Mouse (Mus musculus) limb, embryonic 15.5 days (tissue): ENCODE data around the gene Adipor1. TPM values are rescaled to one million over a fixed set of nuclear protein-coding genes. Genes with fewer than 3 reads are reported as not detected.

Experiments used
- ATAC-seq: fragments of 200-750 bp; cut with Nextera tagmentation; 2 replicates; pipeline ENCODE4 v1.8.0; 2017; ENCODE audit warnings: low read depth, moderate TSS enrichment; ENCODE audit not compliant: insufficient number of reproducible peaks, low FRiP score, low TSS enrichment
- H3K27ac ChIP-seq: fragments of 300-500 bp; sonication (generic); 2 replicates; pipeline ENCODE4 v1.5.1; 2015; ENCODE audit warnings: moderate library complexity, mild to moderate bottlenecking, inconsistent platforms
- H3K27me3 ChIP-seq: fragments of 300-500 bp; sonication (generic); 2 replicates; pipeline ENCODE4 v1.6.1; 2015; ENCODE audit warnings: inconsistent platforms
- H3K36me3 ChIP-seq: fragments of 300-500 bp; sonication (generic); 2 replicates; pipeline ENCODE4 v1.6.1; 2015; ENCODE audit warnings: inconsistent platforms
- H3K4me1 ChIP-seq: fragments of 300-500 bp; sonication (generic); 2 replicates; pipeline ENCODE4 v1.6.1; 2015; ENCODE audit warnings: inconsistent platforms
- H3K4me2 ChIP-seq: fragments of 300-500 bp; sonication (generic); 2 replicates; pipeline ENCODE4 v1.6.1; 2015; ENCODE audit warnings: mild to moderate bottlenecking, inconsistent platforms
- H3K4me3 ChIP-seq: fragments of 300-500 bp; sonication (generic); 2 replicates; pipeline ENCODE4 v1.5.1; 2015; ENCODE audit warnings: mild to moderate bottlenecking, inconsistent platforms
- H3K9ac ChIP-seq: fragments of 300-500 bp; sonication (generic); 2 replicates; pipeline ENCODE4 v1.6.1; 2015; ENCODE audit warnings: inconsistent platforms
- H3K9me3 ChIP-seq: fragments of 300-500 bp; sonication (generic); 2 replicates; pipeline ENCODE4 v1.6.1; 2016; ENCODE audit warnings: inconsistent platforms
- whole genome bisulfite sequencing: fragments of 180-500 bp; shearing (Covaris S2); methylation state at CpG from one replicate; pipeline ENCODE4 v1.1.7; 2015; 5-methylcytosine and 5-hydroxymethylcytosine counted together
- polyA plus RNA-seq: library from polyadenylated mRNA; unstranded; fragments of >200 nt; fragmentation: Nextera tagmentation; extraction: Ambion mirVana; gene quantifications from 2 replicates; pipeline ENCODE4 v1.2.1, GENCODE M21; 2015

Adipor1 gene
- polyA plus RNA-seq, result 102 and 109 TPM in 2 replicates

GRCm38 (mm10) chr1:134415168-134415831, at the start of gene Adipor1:
Gene Adipor1 (plus strand): TSS chr1:134415378.
- H3K4me1 ChIP-seq, result peaks cover 48% of the 10 kb centered on the region
- H3K36me3 ChIP-seq, result peaks cover 17% of the 10 kb centered on the region
- H3K27me3 ChIP-seq, result no peaks in the 10 kb centered on the region
- H3K4me2 ChIP-seq, result peak within 1 kb of the TSS; percentile 56
- H3K4me3 ChIP-seq, result peak within 1 kb of the TSS; percentile 85
- peak within 1 kb of the TSS; percentile 96 for H3K27ac ChIP-seq
- peak; percentile 99 for ATAC-seq
- H3K9ac ChIP-seq, result peak within 1 kb of the TSS; percentile 80
- under 1% methylated on average over 64 of the region's 77 CpGs for WGBS
- H3K9me3 ChIP-seq, result no peaks in the 10 kb centered on the region

- no peaks in the 10 kb centered on the region for H3K9me3 ChIP-seq
- H3K27ac ChIP-seq, result no peak overlapping the region
- H3K4me1 ChIP-seq, result peaks cover 7% of the 10 kb centered on the region; the same call in 1 of the 2 replicates
- no peaks in the 10 kb centered on the region for H3K36me3 ChIP-seq
- H3K4me3 ChIP-seq, result no peak overlapping the region
- ATAC-seq, result no peak
- H3K9ac ChIP-seq, result no peak overlapping the region
- 61% methylated on average over 5 of the region's 5 CpGs for WGBS
- no peak overlapping the region for H3K4me2 ChIP-seq
- H3K27me3 ChIP-seq, result no peaks in the 10 kb centered on the region
These were observed 49.7 kb upstream of the Adipor1 start for GRCm38 (mm10) chr1:134365491-134365890.

- no peak overlapping the region for H3K4me3 ChIP-seq
- H3K4me2 ChIP-seq, result no peak overlapping the region
- 47% methylated on average over 9 of the region's 9 CpGs for WGBS
- no peaks in the 10 kb centered on the region for H3K36me3 ChIP-seq
- H3K27ac ChIP-seq, result no peak overlapping the region
- H3K27me3 ChIP-seq, result no peaks in the 10 kb centered on the region
- H3K9ac ChIP-seq, result no peak overlapping the region
- H3K9me3 ChIP-seq, result no peaks in the 10 kb centered on the region
- ATAC-seq, result no peak
- no peaks in the 10 kb centered on the region for H3K4me1 ChIP-seq
These were observed 46.3 kb upstream of the Adipor1 start for GRCm38 (mm10) chr1:134368777-134369337.

GRCm38 (mm10) chr1:134374124-134374523, 41.1 kb upstream of the Adipor1 start:
- H3K4me1 ChIP-seq, result no peaks in the 10 kb centered on the region
- WGBS, result 59% methylated on average over 2 of the region's 2 CpGs
- no peaks in the 10 kb centered on the region for H3K36me3 ChIP-seq
- no peaks in the 10 kb centered on the region for H3K27me3 ChIP-seq
- no peak overlapping the region for H3K27ac ChIP-seq
- no peak overlapping the region for H3K4me3 ChIP-seq
- ATAC-seq, result no peak
- H3K9ac ChIP-seq, result no peak overlapping the region
- no peaks in the 10 kb centered on the region for H3K9me3 ChIP-seq
- no peak overlapping the region for H3K4me2 ChIP-seq

- Histone ChIP-seq H3K27me3 (no peaks in the 10 kb centered on the region), H3K9ac (no peak overlapping the region), H3K4me3 (no peak overlapping the region), H3K4me1 (peaks cover 7% of the 10 kb centered on the region; the same call in 1 of the 2 replicates), H3K9me3 (no peaks in the 10 kb centered on the region), H3K27ac (no peak overlapping the region), H3K4me2 (no peak overlapping the region), H3K36me3 (no peaks in the 10 kb centered on the region)
- 69% methylated on average over 2 of the region's 2 CpGs for WGBS
- ATAC-seq, result no peak
These were observed 34.1 kb upstream of the Adipor1 start for GRCm38 (mm10) chr1:134381051-134381450.

GRCm38 (mm10) chr1:134381795-134382625, 33.2 kb upstream of the Adipor1 start:
- 4% methylated on average over 19 of the region's 19 CpGs for WGBS
- peaks cover 7% of the 10 kb centered on the region; the same call in 1 of the 2 replicates for H3K4me1 ChIP-seq

GRCm38 (mm10) chr1:134384581-134384980, 30.6 kb upstream of the Adipor1 start:
- Histone ChIP-seq H3K4me3 (no peak overlapping the region), H3K27ac (no peak overlapping the region), H3K9me3 (no peaks in the 10 kb centered on the region), H3K4me2 (no peak overlapping the region), H3K4me1 (peaks cover 7% of the 10 kb centered on the region; the same call in 1 of the 2 replicates), H3K36me3 (no peaks in the 10 kb centered on the region), H3K27me3 (no peaks in the 10 kb centered on the region), H3K9ac (no peak overlapping the region)
- 82% methylated on average over 4 of the region's 4 CpGs for WGBS
- ATAC-seq, result no peak

More at GRCm38 (mm10) chr1:134381795-134382625, 33.2 kb upstream of the Adipor1 start:
- H3K9ac ChIP-seq, result no peak overlapping the region
- no peaks in the 10 kb centered on the region for H3K36me3 ChIP-seq
- H3K4me2 ChIP-seq, result peak overlapping the region; percentile 42
- peak overlapping the region; percentile 24 for H3K4me3 ChIP-seq
- H3K27me3 ChIP-seq, result no peaks in the 10 kb centered on the region
- no peaks in the 10 kb centered on the region for H3K9me3 ChIP-seq
- no peak for ATAC-seq
- H3K27ac ChIP-seq, result no peak overlapping the region

GRCm38 (mm10) chr1:134385176-134385575, 30.0 kb upstream of the Adipor1 start:
- Histone ChIP-seq H3K4me3 (no peak overlapping the region), H3K9me3 (no peaks in the 10 kb centered on the region), H3K36me3 (no peaks in the 10 kb centered on the region), H3K27me3 (no peaks in the 10 kb centered on the region), H3K27ac (no peak overlapping the region), H3K4me1 (peaks cover 7% of the 10 kb centered on the region; the same call in 1 of the 2 replicates), H3K9ac (no peak overlapping the region), H3K4me2 (no peak overlapping the region)
- ATAC-seq, result no peak

- ATAC-seq, result no peak
- peaks cover 7% of the 10 kb centered on the region; the same call in 1 of the 2 replicates for H3K4me1 ChIP-seq
- H3K27me3 ChIP-seq, result no peaks in the 10 kb centered on the region
- no peaks in the 10 kb centered on the region for H3K36me3 ChIP-seq
- H3K4me3 ChIP-seq, result no peak within 1 kb of the TSS
- no peaks in the 10 kb centered on the region for H3K9me3 ChIP-seq
- no peak within 1 kb of the TSS for H3K9ac ChIP-seq
- no peak within 1 kb of the TSS for H3K4me2 ChIP-seq
- WGBS, result 93% methylated on average over 1 of the region's 1 CpGs
- no peak within 1 kb of the TSS for H3K27ac ChIP-seq
These were observed 29.5 kb upstream of the Adipor1 start, which contains the start of gene 4933406M09Rik for GRCm38 (mm10) chr1:134385666-134386065. Gene 4933406M09Rik (plus strand): TSS chr1:134385940.

- Histone ChIP-seq H3K27ac (no peak overlapping the region), H3K9me3 (no peaks in the 10 kb centered on the region)
These were observed 21.4 kb upstream of the Adipor1 start for GRCm38 (mm10) chr1:134393827-134394226.

GRCm38 (mm10) chr1:134398210-134398609, 17.0 kb upstream of the Adipor1 start:
- ATAC-seq, result no peak
- WGBS, result 86% methylated on average over 12 of the region's 12 CpGs
- Histone ChIP-seq H3K4me2 (no peak overlapping the region), H3K9ac (no peak overlapping the region), H3K9me3 (no peaks in the 10 kb centered on the region), H3K4me3 (no peak overlapping the region), H3K4me1 (no peaks in the 10 kb centered on the region), H3K27me3 (no peaks in the 10 kb centered on the region), H3K27ac (no peak overlapping the region), H3K36me3 (no peaks in the 10 kb centered on the region)

More at GRCm38 (mm10) chr1:134393827-134394226, 21.4 kb upstream of the Adipor1 start:
- ATAC-seq, result no peak
- 45% methylated on average over 5 of the region's 5 CpGs for WGBS
- Histone ChIP-seq H3K4me3 (no peak overlapping the region), H3K9ac (no peak overlapping the region), H3K4me1 (no peaks in the 10 kb centered on the region), H3K36me3 (no peaks in the 10 kb centered on the region), H3K27me3 (no peaks in the 10 kb centered on the region), H3K4me2 (no peak overlapping the region)

- ATAC-seq, result no peak
- Histone ChIP-seq H3K4me1 (no peaks in the 10 kb centered on the region), H3K4me3 (no peak overlapping the region), H3K27ac (no peak overlapping the region), H3K27me3 (no peaks in the 10 kb centered on the region), H3K9me3 (no peaks in the 10 kb centered on the region), H3K4me2 (no peak overlapping the region), H3K36me3 (no peaks in the 10 kb centered on the region), H3K9ac (no peak overlapping the region)
- 55% methylated on average over 5 of the region's 5 CpGs for WGBS
These were observed 15.4 kb upstream of the Adipor1 start for GRCm38 (mm10) chr1:134399735-134400134.
